Mouse (Mus musculus): ENCODE measurements around the gene Wdr11. TPM values are rescaled to one million over a fixed set of nuclear protein-coding genes. Genes with fewer than 3 reads are reported as not detected.
A peak's percentile ranks its signal among the peaks of the same experiment; 100 is the strongest.

The Wdr11 gene
- total RNA-seq, 2 experiments from 2014 or later = 39.4 to 41.8 TPM

- DNase-seq (ENCODE audit: low spot score in 2 of 2) = no peak
- intact Hi-C loops (cut with DNase I) = loop anchor here (5.0 to 10.0 kb wide), 3 partner anchors 534 to 867 kb away; no protein-coding TSS in a partner anchor
Measured at GRCm38 (mm10) chr7:129650717-129651116, 59.1 kb downstream of the Wdr11 start.

- intact Hi-C loops (cut with DNase I) = loop anchor here (2.0 to 10.0 kb wide), 4 partner anchors 533 to 866 kb away; no protein-coding TSS in a partner anchor
- DNase-seq (ENCODE audit: low spot score in 2 of 2) = no peak
Measured at GRCm38 (mm10) chr7:129651781-129652180, 60.1 kb downstream of the Wdr11 start.

GRCm38 (mm10) chr7:129652901-129653460, 61.3 kb downstream of the Wdr11 start:
- intact Hi-C loops (cut with DNase I) = loop anchor here (2.0 to 10.0 kb wide), 4 partner anchors 532 to 864 kb away; no protein-coding TSS in a partner anchor
- peak; percentile 42 to 78 for DNase-seq (ENCODE audit: low spot score in 2 of 2)

GRCm38 (mm10) chr7:129653791-129654271, 62.2 kb downstream of the Wdr11 start:
- DNase-seq (ENCODE audit: low spot score in 2 of 2) = peak; percentile 77 to 85
- intact Hi-C loops (cut with DNase I) = loop anchor here (2.0 to 10.0 kb wide), 4 partner anchors 531 to 863 kb away; no protein-coding TSS in a partner anchor

GRCm38 (mm10) chr7:129654923-129655322, 63.3 kb downstream of the Wdr11 start:
- no peak for DNase-seq (ENCODE audit: low spot score in 2 of 2)
- intact Hi-C loops (cut with DNase I) = loop anchor here (5.0 to 10.0 kb wide), 3 partner anchors 530 to 862 kb away; no protein-coding TSS in a partner anchor

GRCm38 (mm10) chr7:129655604-129656226, 64.1 kb downstream of the Wdr11 start:
- DNase-seq (ENCODE audit: low spot score in 2 of 2) = no peak
- intact Hi-C loops (cut with DNase I) = loop anchor here (10.0 kb wide), 1 partner anchor 529 kb away; no protein-coding TSS in a partner anchor

GRCm38 (mm10) chr7:129657867-129658266, 66.2 kb downstream of the Wdr11 start:
- intact Hi-C loops (cut with DNase I) = loop anchor here (10.0 kb wide), 1 partner anchor 527 kb away; no protein-coding TSS in a partner anchor
- DNase-seq (ENCODE audit: low spot score in 2 of 2) = no peak

GRCm38 (mm10) chr7:129659755-129660154, 68.1 kb downstream of the Wdr11 start:
- intact Hi-C loops (cut with DNase I) = loop anchor here (10.0 kb wide), 1 partner anchor 525 kb away; no protein-coding TSS in a partner anchor
- DNase-seq (ENCODE audit: low spot score in 2 of 2) = no peak

- intact Hi-C loops (cut with DNase I) = no loop called here
- DNase-seq (ENCODE audit: low spot score in 2 of 2) = no peak
Measured at GRCm38 (mm10) chr7:129660546-129660945, 68.9 kb downstream of the Wdr11 start.

- peak in 1 of 2 experiments; percentile 12 for DNase-seq (ENCODE audit: low spot score in 2 of 2)
- intact Hi-C loops (cut with DNase I) = no loop called here
Measured at GRCm38 (mm10) chr7:129662051-129662789, 70.6 kb downstream of the Wdr11 start.

GRCm38 (mm10) chr7:129663781-129664505, 72.3 kb downstream of the Wdr11 start:
- intact Hi-C loops (cut with DNase I) = no loop called here
- DNase-seq (ENCODE audit: low spot score in 2 of 2) = no peak

GRCm38 (mm10) chr7:129665411-129665810, 73.7 kb downstream of the Wdr11 start:
- intact Hi-C loops (cut with DNase I) = no loop called here
- no peak for DNase-seq (ENCODE audit: low spot score in 2 of 2)

- DNase-seq (ENCODE audit: low spot score in 2 of 2) = no peak
- intact Hi-C loops (cut with DNase I) = no loop called here
Measured at GRCm38 (mm10) chr7:129665921-129666320, 74.3 kb downstream of the Wdr11 start.

GRCm38 (mm10) chr7:129666526-129666925, 74.9 kb downstream of the Wdr11 start:
- intact Hi-C loops (cut with DNase I) = no loop called here
- DNase-seq (ENCODE audit: low spot score in 2 of 2) = no peak

GRCm38 (mm10) chr7:129670280-129670679, 78.6 kb downstream of the Wdr11 start:
- DNase-seq (ENCODE audit: low spot score in 2 of 2) = no peak
- intact Hi-C loops (cut with DNase I) = no loop called here

- intact Hi-C loops (cut with DNase I) = no loop called here
- no peak for DNase-seq (ENCODE audit: low spot score in 2 of 2)
Measured at GRCm38 (mm10) chr7:129671675-129672651, 80.3 kb downstream of the Wdr11 start.

GRCm38 (mm10) chr7:129673776-129674175, 82.1 kb downstream of the Wdr11 start:
- intact Hi-C loops (cut with DNase I) = no loop called here

GRCm38 (mm10) chr7:129674558-129674957, 82.9 kb downstream of the Wdr11 start:
- intact Hi-C loops (cut with DNase I) = no loop called here
- no peak for DNase-seq (ENCODE audit: low spot score in 2 of 2)

More at GRCm38 (mm10) chr7:129673776-129674175, 82.1 kb downstream of the Wdr11 start:
- DNase-seq (ENCODE audit: low spot score in 2 of 2) = no peak

Measured in left cerebral cortex, postnatal 14 days (tissue).